Mouse (Mus musculus) brain, embryonic 14.5 days (tissue): ENCODE data around the gene Unc13a. TPM values are rescaled to one million over a fixed set of nuclear protein-coding genes. Genes with fewer than 3 reads are reported as not detected.

Experiments
- DNase-seq: peaks from one replicate; pipeline ENCODE4 v3.0.0-alpha.2; 2011; ENCODE audit warnings: low read depth
- CTCF ChIP-seq: fragments of 200-500 bp; IDR thresholded peaks from 2 replicates; pipeline ENCODE4 v1.5.1; 2012; ENCODE audit warnings: inconsistent platforms, mild to moderate bottlenecking, moderate library complexity, borderline replicate concordance; ENCODE audit not compliant: insufficient read depth, insufficient read length; ENCODE audit errors: extremely low read depth
- POLR2A ChIP-seq: fragments of 200-500 bp; IDR thresholded peaks from 2 replicates; pipeline ENCODE4 v1.6.1; 2012; ENCODE audit warnings: mild to moderate bottlenecking, inconsistent platforms, borderline replicate concordance; ENCODE audit not compliant: poor library complexity, insufficient read depth, insufficient read length, severe bottlenecking; ENCODE audit errors: extremely low read depth
- polyA plus RNA-seq: library from polyadenylated mRNA; depleted of rRNA; stranded (reverse); fragments of >200 nt; gene quantifications from 2 replicates; pipeline ENCODE4 v1.2.3, GENCODE M21; 2012; rRNA removed

Unc13a gene
- polyA plus RNA-seq, 1 experiment = 84.9 TPM

- no peak for TF ChIP-seq CTCF
- no peak for TF ChIP-seq POLR2A
- no peak for DNase-seq
Observed at GRCm38 (mm10) chr8:71591017-71591416, 80.5 kb downstream of the Unc13a start.

GRCm38 (mm10) chr8:71588762-71589161 is 82.8 kb downstream of the Unc13a start:
- no peak for TF ChIP-seq CTCF
- no peak for TF ChIP-seq POLR2A
- DNase-seq = no peak

GRCm38 (mm10) chr8:71586891-71587290 is 84.7 kb downstream of the Unc13a start:
- DNase-seq = peak; percentile 53
- TF ChIP-seq POLR2A (no peak), CTCF (peak; percentile 74)

GRCm38 (mm10) chr8:71580201-71580600 is 91.4 kb downstream of the Unc13a start:
- TF ChIP-seq CTCF (no peak), POLR2A (no peak)

GRCm38 (mm10) chr8:71579476-71579875 is 92.1 kb downstream of the Unc13a start:
- TF ChIP-seq CTCF = no peak
- TF ChIP-seq POLR2A = no peak
- DNase-seq = peak; percentile 12

More at GRCm38 (mm10) chr8:71580201-71580600, 91.4 kb downstream of the Unc13a start:
- peak; percentile 59 for DNase-seq

- DNase-seq = no peak
- TF ChIP-seq POLR2A = no peak
- no peak for TF ChIP-seq CTCF
Observed at GRCm38 (mm10) chr8:71579009-71579408, 92.5 kb downstream of the Unc13a start.

GRCm38 (mm10) chr8:71577856-71578387 is 93.6 kb downstream of the Unc13a start:
- TF ChIP-seq CTCF (no peak), POLR2A (no peak)
- no peak for DNase-seq

GRCm38 (mm10) chr8:71575020-71575419 is 96.5 kb downstream of the Unc13a start:
- DNase-seq = no peak
- no peak for TF ChIP-seq CTCF
- no peak for TF ChIP-seq POLR2A

- no peak for TF ChIP-seq CTCF
- no peak for TF ChIP-seq POLR2A
- no peak for DNase-seq
Observed at GRCm38 (mm10) chr8:71574426-71574825, 97.1 kb downstream of the Unc13a start.

Other genes starting within 250 kb of the Unc13a start
- 163 and 168 TPM in 2 replicates for gene Abhd8, start 208.1 kb downstream of the Unc13a start, polyA plus RNA-seq
- 94.8 and 124 TPM in 2 replicates for gene Mrpl34, start 206.8 kb downstream of the Unc13a start, polyA plus RNA-seq
- 206 and 229 TPM in 2 replicates for gene Dda1, start 202.6 kb downstream of the Unc13a start, polyA plus RNA-seq
- gene Ano8, start 185.8 kb downstream of the Unc13a start, polyA plus RNA-seq = 124 and 153 TPM in 2 replicates
- gene Gtpbp3, start 183.7 kb downstream of the Unc13a start, polyA plus RNA-seq = 25.5 and 34.2 TPM in 2 replicates
- gene Plvap, start 160.0 kb downstream of the Unc13a start, polyA plus RNA-seq = 10.1 and 13.0 TPM in 2 replicates
- gene Ccdc194, start 146.0 kb downstream of the Unc13a start, polyA plus RNA-seq = 0.11 and 0.56 TPM in 2 replicates
- 11.4 and 18.1 TPM in 2 replicates for gene Bst2, start 134.3 kb downstream of the Unc13a start, polyA plus RNA-seq
- gene Mvb12a, start 128.8 kb downstream of the Unc13a start, polyA plus RNA-seq = 74.0 and 112 TPM in 2 replicates
- gene Tmem221, start 112.9 kb downstream of the Unc13a start, polyA plus RNA-seq = 0.07 and 0.16 TPM in 2 replicates
- not detected in 2 replicates for gene Nxnl1, start 105.2 kb downstream of the Unc13a start, polyA plus RNA-seq
- gene Slc27a1, start 102.9 kb downstream of the Unc13a start, polyA plus RNA-seq = 130 and 165 TPM in 2 replicates
- 113 and 128 TPM in 2 replicates for gene Pgls, start 79.6 kb downstream of the Unc13a start, polyA plus RNA-seq
- gene Fam129c, start 74.1 kb downstream of the Unc13a start, polyA plus RNA-seq = 7.7 and 8.7 TPM in 2 replicates
- gene Colgalt1, start 60.8 kb downstream of the Unc13a start, polyA plus RNA-seq = 128 and 150 TPM in 2 replicates
- 3.7 and 5.1 TPM in 2 replicates for gene Jak3, start 4.5 kb upstream of the Unc13a start, polyA plus RNA-seq
- 0.60 and 1.1 TPM in 2 replicates for gene Insl3, start 17.5 kb upstream of the Unc13a start, polyA plus RNA-seq
- gene B3gnt3, start 30.0 kb upstream of the Unc13a start, polyA plus RNA-seq = 0.45 and 0.46 TPM in 2 replicates
- gene Fcho1, start 54.0 kb upstream of the Unc13a start, polyA plus RNA-seq = 146 and 203 TPM in 2 replicates
- 1.9 and 3.7 TPM in 2 replicates for gene Zfp709, start 210.3 kb upstream of the Unc13a start, polyA plus RNA-seq
- 9.0 and 13.1 TPM in 2 replicates for gene Zfp882, start 236.9 kb upstream of the Unc13a start, polyA plus RNA-seq
- gene Zfp617, start 236.9 kb upstream of the Unc13a start, polyA plus RNA-seq = 18.2 and 20.9 TPM in 2 replicates